Mouse (Mus musculus) kidney, postnatal 36 days (tissue): ENCODE data around the gene Rars.

ENCODE experiments used
- DNase-seq, 2 experiments: peaks; one replicate each; pipeline ENCODE4 v3.0.0; 2021 to 2022; ENCODE audit warnings: mixed read lengths in 2 of 2

The Rars gene

GRCm38 (mm10) chr11:35769746-35770437 lies 64.4 kb downstream of the Rars start:
- peak; percentile 72 to 81 for DNase-seq

- DNase-seq, result peak; percentile 97 to 99
Measured at GRCm38 (mm10) chr11:35769188-35769745, 65.0 kb downstream of the Rars start, which contains the start of gene Pank3. Gene Pank3 (plus strand): TSS chr11:35769484.

- no peak for DNase-seq
Measured at GRCm38 (mm10) chr11:35766845-35767244, 67.5 kb downstream of the Rars start.

- DNase-seq, result no peak
Measured at GRCm38 (mm10) chr11:35760627-35761003, 73.7 kb downstream of the Rars start.

- no peak for DNase-seq
Measured at GRCm38 (mm10) chr11:35760001-35760626, 74.2 kb downstream of the Rars start.
